ENCODE assay signal across 15 mouse cellular contexts in genomic region chr13:89371253-89371652, GRCm38 (mm10).
"Had no signal": no experiment of that assay in that cellular context is flagged by ENCODE, and none has a peak within 500 bp of the region (broad histone marks: within the 10 kb centered on the region; RNA-seq: fewer than 3 reads in every experiment).

No protein-coding gene starts in this region.

- H3K9me3 ChIP-seq: liver, embryonic 12.5 days; midbrain, embryonic 10.5 days; midbrain, embryonic 12.5 days; stomach, embryonic 15.5 days had no signal

- H3K27ac ChIP-seq: liver, embryonic 12.5 days; liver, embryonic 14.5 days; midbrain, embryonic 10.5 days; midbrain, embryonic 12.5 days; stomach, embryonic 15.5 days; stomach, postnatal 0 days had no signal

- H3K9ac ChIP-seq: liver, embryonic 12.5 days; liver, embryonic 14.5 days; lung, embryonic 14.5 days; midbrain, embryonic 12.5 days; stomach, embryonic 15.5 days had no signal

- DNase-seq: lung, adult 18-20 months; lung, embryonic 14.5 days; lung, postnatal 10 days; lung, postnatal 4 days; right cerebral cortex, postnatal 14 days; thymus, adult 2 months; thymus, postnatal 25 days had no signal

- H3K36me3 ChIP-seq: liver, embryonic 12.5 days; midbrain, embryonic 10.5 days; midbrain, embryonic 12.5 days; stomach, embryonic 15.5 days had no signal

- H3K4me1 ChIP-seq: liver, embryonic 12.5 days; midbrain, embryonic 10.5 days; midbrain, embryonic 12.5 days; stomach, embryonic 15.5 days had no signal

- ATAC-seq: liver, embryonic 12.5 days; midbrain, embryonic 16.5 days had no signal

- H3K4me3 ChIP-seq: liver, embryonic 12.5 days; midbrain, embryonic 10.5 days; midbrain, embryonic 12.5 days; myocyte; stomach, embryonic 15.5 days had no signal

- H3K27me3 ChIP-seq: liver, embryonic 12.5 days; midbrain, embryonic 12.5 days; stomach, embryonic 15.5 days had no signal

- H3K4me2 ChIP-seq: liver, embryonic 12.5 days; lung, embryonic 14.5 days; midbrain, embryonic 12.5 days; stomach, embryonic 15.5 days had no signal
